Mouse (Mus musculus) right cerebral cortex, postnatal 36 days (tissue): Measurements from ENCODE around the gene Xrcc6.
A peak's percentile ranks its signal among the peaks of the same experiment; 100 is the strongest.
"Not testable (repeated sequence)": the region's sequence is repeated elsewhere in the genome, so short reads cannot be mapped to it uniquely, and the experiment has no call there.

Experiments used
- DNase-seq, 2 experiments: peaks; one replicate each; pipeline ENCODE4 v3.0.0; 2022; ENCODE audit warnings: low spot score in 2 of 2, mixed read lengths in 1 of 2

Gene Xrcc6

GRCm38 (mm10) chr15:81966062-81966829 is 21.4 kb upstream of the Xrcc6 start:
- DNase-seq: no peak

GRCm38 (mm10) chr15:81967821-81968220 is 19.8 kb upstream of the Xrcc6 start:
- DNase-seq: no peak

- DNase-seq: no peak
Observed at GRCm38 (mm10) chr15:81968447-81968846, 19.2 kb upstream of the Xrcc6 start.

- DNase-seq: no peak
Observed at GRCm38 (mm10) chr15:81969173-81969572, 18.5 kb upstream of the Xrcc6 start.

GRCm38 (mm10) chr15:81969635-81970034 is 18.0 kb upstream of the Xrcc6 start:
- DNase-seq: not testable (repeated sequence)

GRCm38 (mm10) chr15:81970498-81970897 is 17.1 kb upstream of the Xrcc6 start:
- DNase-seq: not testable (repeated sequence)

- DNase-seq: not testable (repeated sequence)
Observed at GRCm38 (mm10) chr15:81975156-81975555, 12.5 kb upstream of the Xrcc6 start.

- no peak for DNase-seq
Observed at GRCm38 (mm10) chr15:81980321-81980720, 7.3 kb upstream of the Xrcc6 start, which contains the start of gene 1700029P11Rik. 1700029P11Rik (plus strand) TSS chr15:81980540.

GRCm38 (mm10) chr15:81982173-81982572 is 5.5 kb upstream of the Xrcc6 start:
- no peak for DNase-seq

- DNase-seq: no peak
Observed at GRCm38 (mm10) chr15:81985267-81986161, 2.1 kb upstream of the Xrcc6 start.

- DNase-seq: peak; percentile 76 to 78
Observed at GRCm38 (mm10) chr15:81989371-81990062, 1.9 kb downstream of the Xrcc6 start.

- DNase-seq: peak in 1 of 2 experiments; percentile 17
Observed at GRCm38 (mm10) chr15:81990549-81990948, 2.9 kb downstream of the Xrcc6 start.

- DNase-seq: no peak
Observed at GRCm38 (mm10) chr15:81993992-81994391, 6.4 kb downstream of the Xrcc6 start.

GRCm38 (mm10) chr15:82004257-82004656 is 16.6 kb downstream of the Xrcc6 start:
- DNase-seq: no peak

GRCm38 (mm10) chr15:82011947-82012346 is 24.3 kb downstream of the Xrcc6 start:
- no peak for DNase-seq

GRCm38 (mm10) chr15:82014745-82015391 is 27.2 kb downstream of the Xrcc6 start:
- no peak for DNase-seq

- peak; percentile 9 to 25 for DNase-seq
Observed at GRCm38 (mm10) chr15:82015392-82016100, 27.9 kb downstream of the Xrcc6 start.

GRCm38 (mm10) chr15:82016101-82016808 is 28.6 kb downstream of the Xrcc6 start:
- peak; percentile 99 for DNase-seq

- no peak for DNase-seq
Observed at GRCm38 (mm10) chr15:82016830-82017229, 29.2 kb downstream of the Xrcc6 start.

GRCm38 (mm10) chr15:82017461-82017860 is 29.8 kb downstream of the Xrcc6 start:
- DNase-seq: no peak
